8 mouse cellular contexts compared by ENCODE assay signal in the genomic region with DNA sequence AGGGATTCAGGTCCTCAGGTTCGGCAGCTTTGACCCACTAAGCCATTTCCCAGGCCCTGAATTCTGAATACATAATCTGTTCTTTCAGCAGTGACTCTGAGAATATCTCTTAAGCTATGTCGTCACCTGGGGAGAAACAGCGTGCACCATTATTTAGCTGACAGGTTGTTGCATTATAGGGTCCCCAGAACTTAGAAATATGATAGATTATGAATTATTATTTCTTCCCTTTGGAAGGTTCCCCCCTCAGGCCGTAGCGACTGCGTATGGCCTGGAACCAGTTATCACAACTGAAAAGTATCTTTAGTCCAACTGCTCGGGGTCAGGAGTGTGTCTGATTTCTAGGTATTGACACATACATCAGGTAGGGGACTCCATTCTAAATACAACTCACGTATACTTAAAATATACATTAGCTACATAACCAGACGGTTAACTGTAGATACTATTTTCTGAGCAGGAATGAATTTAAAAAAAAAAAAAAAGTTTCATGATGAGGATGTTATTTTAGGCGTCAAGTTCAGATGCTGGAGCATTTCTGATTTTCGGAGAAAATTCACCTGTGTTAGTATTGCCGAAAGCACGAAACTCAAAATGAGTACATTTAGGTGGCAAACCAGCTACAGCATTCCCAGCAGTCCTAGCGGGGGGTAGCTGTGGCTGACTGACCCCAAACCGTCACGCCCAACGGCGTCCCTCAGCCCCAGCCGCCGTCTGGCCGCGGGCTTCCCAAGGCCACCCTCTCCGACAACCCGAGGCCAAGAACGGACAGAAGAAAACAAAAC. TPM values are rescaled to one million over a fixed set of nuclear protein-coding genes. Genes with fewer than 3 reads are reported as not detected.
DNase-seq lines count a peak whose midpoint lies in the region; ATAC-seq lines count a peak whose summit lies in the region.

No protein-coding gene starts in this region.

- intact Hi-C loops in gastrocnemius, postnatal 36 days (cut with DNase I), result no loop called here

- peaks cover 24% of the 10 kb centered on the region for H3K4me1 ChIP-seq in kidney, embryonic 15.5 days
- peaks cover 8% of the 10 kb centered on the region; the same call in 1 of the 2 replicates for H3K4me1 ChIP-seq in hindbrain, embryonic 12.5 days
- H3K4me1 ChIP-seq in midbrain, embryonic 15.5 days, result peaks cover 12% of the 10 kb centered on the region

- H3K36me3 ChIP-seq in kidney, embryonic 15.5 days, result peaks cover 28% of the 10 kb centered on the region
- no peaks in the 10 kb centered on the region; the same call in 1 of the 2 replicates for H3K36me3 ChIP-seq in hindbrain, embryonic 12.5 days
- H3K36me3 ChIP-seq in midbrain, embryonic 15.5 days (replicated peaks), result no peaks in the 10 kb centered on the region

- H3K27me3 ChIP-seq in kidney, embryonic 15.5 days, result no peaks in the 10 kb centered on the region
- no peaks in the 10 kb centered on the region for H3K27me3 ChIP-seq in hindbrain, embryonic 12.5 days
- H3K27me3 ChIP-seq in midbrain, embryonic 15.5 days (replicated peaks), result no peaks in the 10 kb centered on the region

- ATAC-seq in kidney, embryonic 15.5 days (replicated peaks; ENCODE audit: low FRiP score), result peak; percentile 89
- no peak for ATAC-seq in hindbrain, embryonic 12.5 days (ENCODE audit: low FRiP score)
- ATAC-seq in midbrain, embryonic 15.5 days (replicated peaks), result no peak

- H3K27ac ChIP-seq in kidney, embryonic 15.5 days, result peak overlapping the region; percentile 100
- peak overlapping the region; percentile 62; the same call in 1 of the 2 replicates for H3K27ac ChIP-seq in hindbrain, embryonic 12.5 days
- H3K27ac ChIP-seq in midbrain, embryonic 15.5 days, result no peak overlapping the region

- peak overlapping the region; percentile 72 for H3K4me3 ChIP-seq in kidney, embryonic 15.5 days (replicated peaks)
- H3K4me3 ChIP-seq in hindbrain, embryonic 12.5 days, result peak overlapping the region; percentile 47
- H3K4me3 ChIP-seq in midbrain, embryonic 15.5 days, result peak overlapping the region; percentile 65

- peak overlapping the region; percentile 71 for H3K4me2 ChIP-seq in kidney, embryonic 15.5 days
- H3K4me2 ChIP-seq in hindbrain, embryonic 12.5 days (replicated peaks), result peak overlapping the region; percentile 83
- peak overlapping the region; percentile 77 for H3K4me2 ChIP-seq in midbrain, embryonic 15.5 days

- DNase-seq in kidney, adult 8-10 months, result no peak
- peak; percentile 19 for DNase-seq in R1 (ENCODE audit: low read depth, low spot score)
- DNase-seq in right cerebral cortex, postnatal 36 days (ENCODE audit: low spot score in 2 of 2), result no peak
- DNase-seq in adrenal gland, postnatal 14 days, result no peak
- DNase-seq in gastrocnemius, postnatal 36 days, result no peak

- 13% methylated on average over 25 of the region's 25 CpGs for WGBS in kidney, embryonic 15.5 days
- WGBS in hindbrain, embryonic 12.5 days, result 12% methylated on average over 25 of the region's 25 CpGs
- 11% methylated on average over 25 of the region's 25 CpGs for WGBS in midbrain, embryonic 15.5 days

- no peaks in the 10 kb centered on the region for H3K9me3 ChIP-seq in kidney, embryonic 15.5 days (replicated peaks)
- no peaks in the 10 kb centered on the region for H3K9me3 ChIP-seq in hindbrain, embryonic 12.5 days (replicated peaks)
- H3K9me3 ChIP-seq in midbrain, embryonic 15.5 days, result no peaks in the 10 kb centered on the region

- peak overlapping the region; percentile 77 for H3K9ac ChIP-seq in kidney, embryonic 15.5 days
- peak overlapping the region; percentile 76 for H3K9ac ChIP-seq in hindbrain, embryonic 12.5 days
- H3K9ac ChIP-seq in midbrain, embryonic 15.5 days, result peak overlapping the region; percentile 48; the same call in 1 of the 2 replicates

RNA-seq across cellular contexts. Expression of a gene that starts 0.5 kb away (rescaled TPM):
- 66.0 and 70.0 TPM in 2 replicates for polyA plus RNA-seq in kidney, embryonic 15.5 days (2015; fragmentation: Nextera tagmentation; extraction: Ambion mirVana)
- 41.0 and 41.1 TPM in 2 replicates for polyA plus RNA-seq in hindbrain, embryonic 12.5 days (2016; fragmentation: Nextera tagmentation; extraction: Ambion mirVana)
- polyA plus RNA-seq in midbrain, embryonic 15.5 days (2015; fragmentation: Nextera tagmentation; extraction: Ambion mirVana), result 9.8 and 12.5 TPM in 2 replicates
- total RNA-seq in adrenal gland, postnatal 14 days (2021), result 8.0 and 9.2 TPM in 2 replicates
- total RNA-seq in gastrocnemius, postnatal 36 days (2021), result under 1 TPM; 0.30 to 0.36 TPM
